10 mouse cellular contexts compared by ENCODE assay signal in genomic region chr9:65019146-65019545, GRCm38 (mm10). TPM values are rescaled to one million over a fixed set of nuclear protein-coding genes. Genes with fewer than 3 reads are reported as not detected.
DNase-seq lines count a peak whose midpoint lies in the region; ATAC-seq and TF ChIP-seq lines count a peak whose summit lies in the region.
"Had no signal": no experiment of that assay in that cellular context is flagged by ENCODE, and none has a peak within 500 bp of the region (broad histone marks: within the 10 kb centered on the region; RNA-seq: fewer than 3 reads in every experiment).

No protein-coding gene starts in this region.

- peaks cover 64% of the 10 kb centered on the region for H3K4me1 ChIP-seq in forebrain, embryonic 12.5 days
- peaks cover 82% of the 10 kb centered on the region for H3K4me1 ChIP-seq in liver, embryonic 12.5 days
- H3K4me1 ChIP-seq in midbrain, embryonic 16.5 days (ENCODE audit: control insufficient read depth, insufficient read depth, low read length), result peaks cover 59% of the 10 kb centered on the region

- H3K27me3 ChIP-seq in forebrain, embryonic 12.5 days, result peaks cover 14% of the 10 kb centered on the region
- no peaks in the 10 kb centered on the region for H3K27me3 ChIP-seq in liver, embryonic 12.5 days (replicated peaks)
- H3K27me3 ChIP-seq in midbrain, embryonic 16.5 days (ENCODE audit: control insufficient read depth, insufficient read depth, low read depth, low read length), result no peaks in the 10 kb centered on the region

- no peak for TF ChIP-seq CTCF in layer of hippocampus, adult 2 months (conservative IDR thresholded peaks at IDR 0.05)

- peak overlapping the region; percentile 96; the same call in 1 of the 2 replicates for H3K27ac ChIP-seq in layer of hippocampus, adult 2 months
- no peak overlapping the region for H3K27ac ChIP-seq in forebrain, embryonic 12.5 days
- peak overlapping the region; percentile 81 for H3K27ac ChIP-seq in liver, embryonic 12.5 days
- H3K27ac ChIP-seq in midbrain, embryonic 16.5 days (ENCODE audit: low read length), result no peak overlapping the region

- DNase-seq in layer of hippocampus, adult 2 months (ENCODE audit: low spot score in 2 of 2), result no peak
- no peak for DNase-seq in layer of hippocampus, adult 9-11 months
- no peak for DNase-seq in left cerebral cortex, adult 9 months (ENCODE audit: low spot score in 2 of 2)
- no peak for DNase-seq in adrenal gland, adult (ENCODE audit: inconsistent age in 2 of 2, low spot score in 1 of 2)
- no peak for DNase-seq in left cerebral cortex, adult 11 months (ENCODE audit: low spot score)
- DNase-seq: cerebellum, adult 8-10 months; right cerebral cortex, postnatal 25 days had no signal

- 65% methylated on average over 3 of the region's 3 CpGs for WGBS in forebrain, embryonic 12.5 days
- WGBS in liver, embryonic 12.5 days (ENCODE audit: insufficient replicate concordance), result 44% methylated on average over 3 of the region's 3 CpGs
- 49% methylated on average over 3 of the region's 3 CpGs for WGBS in midbrain, embryonic 16.5 days

- H3K4me3 ChIP-seq in layer of hippocampus, adult 2 months, result peak overlapping the region; percentile 95
- no peak overlapping the region for H3K4me3 ChIP-seq in forebrain, embryonic 12.5 days (replicated peaks)
- peak overlapping the region; percentile 95 for H3K4me3 ChIP-seq in liver, embryonic 12.5 days
- H3K4me3 ChIP-seq in midbrain, embryonic 16.5 days (ENCODE audit: low read depth, low read length), result 0 out of 2 replicates have a peak overlapping the region, but pooled peaks have one; percentile 100

- peak overlapping the region; percentile 30; the same call in 1 of the 2 replicates for H3K9ac ChIP-seq in forebrain, embryonic 12.5 days
- H3K9ac ChIP-seq in liver, embryonic 12.5 days, result peak overlapping the region; percentile 36
- no peak overlapping the region for H3K9ac ChIP-seq in midbrain, embryonic 16.5 days (ENCODE audit: low read depth, low read length)

- no peak for ATAC-seq in forebrain, embryonic 12.5 days (ENCODE audit: low FRiP score)
- no peak for ATAC-seq in liver, embryonic 12.5 days
- ATAC-seq in midbrain, embryonic 16.5 days, result no peak

- 0 out of 2 replicates have a peak overlapping the region, but pooled peaks have one; percentile 86 for H3K4me2 ChIP-seq in forebrain, embryonic 12.5 days
- peak overlapping the region; percentile 93 for H3K4me2 ChIP-seq in liver, embryonic 12.5 days
- H3K4me2 ChIP-seq in midbrain, embryonic 16.5 days (ENCODE audit: low read length), result peak overlapping the region; percentile 90

- no peaks in the 10 kb centered on the region for H3K36me3 ChIP-seq in forebrain, embryonic 12.5 days (replicated peaks)
- H3K36me3 ChIP-seq in liver, embryonic 12.5 days, result no peaks in the 10 kb centered on the region
- no peaks in the 10 kb centered on the region for H3K36me3 ChIP-seq in midbrain, embryonic 16.5 days (ENCODE audit: control insufficient read depth, insufficient read depth, low read length)

- no peaks in the 10 kb centered on the region for H3K9me3 ChIP-seq in forebrain, embryonic 12.5 days
- no peaks in the 10 kb centered on the region for H3K9me3 ChIP-seq in liver, embryonic 12.5 days (replicated peaks)
- no peaks in the 10 kb centered on the region for H3K9me3 ChIP-seq in midbrain, embryonic 16.5 days (replicated peaks; ENCODE audit: control insufficient read depth, low read length, poor library complexity, severe bottlenecking)

RNA-seq across cellular contexts. Expression of gene Hacd3, which starts 2.3 kb away (rescaled TPM):
- total RNA-seq in layer of hippocampus, adult 2 months (2021), result 100 to 1,000 TPM; 149 to 156 TPM
- polyA plus RNA-seq in forebrain, embryonic 12.5 days (2016; fragmentation: Nextera tagmentation; extraction: Ambion mirVana), result 138 and 140 TPM in 2 replicates
- 68.3 and 71.9 TPM in 2 replicates for polyA plus RNA-seq in liver, embryonic 12.5 days (2016; fragmentation: Nextera tagmentation; extraction: Ambion mirVana)
- 241 and 246 TPM in 2 replicates for polyA plus RNA-seq in midbrain, embryonic 16.5 days (2015; fragmentation: Nextera tagmentation; extraction: Ambion mirVana)

RNA-seq across cellular contexts. Expression of gene Dpp8, which starts 13.1 kb away (rescaled TPM):
- total RNA-seq in layer of hippocampus, adult 2 months (2021), result 100 to 1,000 TPM; 162 to 170 TPM
- 57.8 and 60.7 TPM in 2 replicates for polyA plus RNA-seq in forebrain, embryonic 12.5 days (2016; fragmentation: Nextera tagmentation; extraction: Ambion mirVana)
- 31.4 and 32.8 TPM in 2 replicates for polyA plus RNA-seq in liver, embryonic 12.5 days (2016; fragmentation: Nextera tagmentation; extraction: Ambion mirVana)
- 39.3 and 42.7 TPM in 2 replicates for polyA plus RNA-seq in midbrain, embryonic 16.5 days (2015; fragmentation: Nextera tagmentation; extraction: Ambion mirVana)

RNA-seq across cellular contexts. Expression of gene Ints14, which starts 58.4 kb away (rescaled TPM):
- total RNA-seq in layer of hippocampus, adult 2 months (2021), result 10 to 100 TPM; 19.9 to 20.2 TPM
- 60.9 and 62.8 TPM in 2 replicates for polyA plus RNA-seq in forebrain, embryonic 12.5 days (2016; fragmentation: Nextera tagmentation; extraction: Ambion mirVana)
- 38.9 and 42.5 TPM in 2 replicates for polyA plus RNA-seq in liver, embryonic 12.5 days (2016; fragmentation: Nextera tagmentation; extraction: Ambion mirVana)
- polyA plus RNA-seq in midbrain, embryonic 16.5 days (2015; fragmentation: Nextera tagmentation; extraction: Ambion mirVana), result 35.1 and 37.1 TPM in 2 replicates

Comparison
In these comparisons a context has a peak if more than half of its experiments do, and no peak if none do; other contexts are left out.
1. H3K27ac ChIP-seq: peak in layer of hippocampus, adult 2 months (single experiment) and liver, embryonic 12.5 days (single experiment); none in forebrain, embryonic 12.5 days (single experiment) and midbrain, embryonic 16.5 days (single experiment).
2. Peak in every context shown above with its lines, with median percentiles within 50 percentile points of each other: H3K4me2 ChIP-seq.